Mouse (Mus musculus) left cerebral cortex, postnatal 25 days (tissue): ENCODE measurements around the gene Ppp1r37. TPM values are rescaled to one million over a fixed set of nuclear protein-coding genes. Genes with fewer than 3 reads are reported as not detected.
A peak's percentile ranks its signal among the peaks of the same experiment; 100 is the strongest.
"Not testable (repeated sequence)": the region's sequence is repeated elsewhere in the genome, so short reads cannot be mapped to it uniquely, and the experiment has no call there.

ENCODE experiments used
- DNase-seq, 2 experiments: peaks; one replicate each; pipeline ENCODE4 v3.0.0; 2022; ENCODE audit warnings: low spot score in 2 of 2, mixed read lengths in 1 of 2
- intact Hi-C: fragments of 180-260 bp; cut with DNase I; formaldehyde crosslinking; loops from one replicate; pipeline ENCODE4 v1.15.1; 2025
- total RNA-seq, 2 experiments: library from RNA; stranded (reverse); gene quantifications; 2 replicates each; pipeline ENCODE4 v1.2.3; 2021

The Ppp1r37 gene
- total RNA-seq, 2 experiments from 2014 or later = 122 TPM

DNA sequence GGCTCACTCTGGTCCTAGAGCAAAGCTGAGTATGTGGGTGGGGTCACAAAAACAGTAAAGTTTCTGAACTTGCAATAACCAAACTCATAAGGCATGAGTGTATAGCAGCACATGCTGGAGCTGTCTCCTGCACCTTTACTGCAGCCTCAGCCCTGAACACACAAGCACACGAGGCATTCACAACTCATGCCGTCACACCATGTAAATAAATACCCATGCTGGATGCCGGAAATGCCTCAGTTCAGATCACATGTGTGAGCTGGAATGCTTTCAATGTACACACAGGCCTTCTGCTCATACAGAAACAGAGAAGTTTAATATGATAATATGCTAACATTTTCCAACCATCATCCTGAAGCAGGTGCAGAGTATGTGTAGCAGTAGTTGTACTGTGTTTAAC lies 16.9 kb downstream of the Ppp1r37 start:
- DNase-seq = no peak
- intact Hi-C loops = no loop called here

DNA sequence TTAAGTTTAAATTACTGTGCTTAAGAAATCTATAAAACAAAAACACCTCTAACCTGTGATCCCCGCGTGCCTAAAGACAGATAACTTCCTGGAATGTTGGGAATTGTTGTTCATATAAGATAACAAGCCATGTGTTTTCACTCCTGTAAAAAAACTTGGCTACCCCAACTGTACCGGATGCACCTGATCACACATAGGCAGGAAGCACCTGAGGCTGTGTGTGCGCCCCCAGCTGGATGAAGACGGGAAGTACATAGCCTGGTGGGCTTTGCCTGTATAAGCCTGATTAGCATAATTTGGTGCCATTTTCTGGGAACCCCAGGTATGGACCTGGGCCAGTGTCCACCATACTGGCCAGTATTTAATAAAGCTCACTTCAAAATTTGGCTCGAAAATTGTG lies 19.3 kb downstream of the Ppp1r37 start:
- no peak for DNase-seq
- intact Hi-C loops = no loop called here

DNA sequence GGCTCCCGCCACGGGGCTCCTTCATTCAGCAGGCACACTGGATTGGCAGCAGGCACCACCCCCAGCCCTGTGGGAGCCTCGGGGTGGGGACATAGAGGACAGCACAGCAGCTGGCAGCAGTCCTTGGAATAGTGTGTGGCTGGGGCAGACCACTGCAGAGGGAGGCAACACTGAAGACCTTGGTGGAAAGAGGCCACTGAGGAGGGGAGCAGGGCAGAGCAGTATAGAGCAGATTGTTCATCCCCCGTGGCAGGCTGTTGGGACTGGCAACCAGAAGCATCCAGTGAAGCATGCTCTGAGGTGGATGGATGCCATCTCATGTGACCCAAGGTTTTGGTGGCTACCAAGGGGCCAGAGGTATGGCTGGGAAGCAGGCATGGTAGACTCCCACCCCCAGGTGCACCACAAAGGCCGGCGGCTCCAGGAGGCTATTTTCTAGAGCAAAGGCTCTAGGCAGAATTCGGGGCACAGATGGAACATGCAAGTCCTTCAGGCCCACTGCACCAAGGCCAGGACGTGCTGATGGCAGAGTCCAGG lies 20.7 kb downstream of the Ppp1r37 start:
- DNase-seq = peak in 1 of 2 experiments; percentile 42

DNA sequence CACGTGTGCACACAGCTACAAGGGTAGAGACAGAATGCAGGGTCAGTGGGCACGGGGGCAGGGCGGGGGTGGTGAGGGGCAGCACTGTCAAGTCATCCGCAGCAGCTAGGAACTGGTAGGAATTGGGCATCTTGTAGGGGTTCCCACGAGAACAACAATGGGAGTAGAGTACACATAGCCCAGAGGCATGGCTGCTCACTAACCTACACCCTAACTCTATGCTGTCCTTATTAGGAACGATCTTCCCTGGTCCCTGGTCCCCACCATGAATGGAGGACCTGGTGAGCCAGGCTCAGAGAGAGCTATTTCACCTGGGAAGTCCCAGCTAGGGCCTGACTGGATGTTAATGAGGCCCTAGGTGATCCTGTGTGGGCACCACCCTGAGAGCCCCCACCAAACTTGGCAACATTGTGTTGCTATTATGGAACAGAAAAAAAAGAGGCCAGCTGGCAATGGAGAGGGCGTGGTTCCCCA lies 21.2 kb downstream of the Ppp1r37 start:
- DNase-seq = no peak
- intact Hi-C loops = no loop called here

More for the DNA sequence above, 20.7 kb downstream of the Ppp1r37 start:
- intact Hi-C loops = no loop called here

- DNase-seq = no peak
- intact Hi-C loops = no loop called here
These were observed 21.9 kb downstream of the Ppp1r37 start for GRCm38 (mm10) chr7:19540771-19541566.

- DNase-seq = no peak
- intact Hi-C loops = no loop called here
These were observed 28.2 kb downstream of the Ppp1r37 start for GRCm38 (mm10) chr7:19534676-19535075.

DNA sequence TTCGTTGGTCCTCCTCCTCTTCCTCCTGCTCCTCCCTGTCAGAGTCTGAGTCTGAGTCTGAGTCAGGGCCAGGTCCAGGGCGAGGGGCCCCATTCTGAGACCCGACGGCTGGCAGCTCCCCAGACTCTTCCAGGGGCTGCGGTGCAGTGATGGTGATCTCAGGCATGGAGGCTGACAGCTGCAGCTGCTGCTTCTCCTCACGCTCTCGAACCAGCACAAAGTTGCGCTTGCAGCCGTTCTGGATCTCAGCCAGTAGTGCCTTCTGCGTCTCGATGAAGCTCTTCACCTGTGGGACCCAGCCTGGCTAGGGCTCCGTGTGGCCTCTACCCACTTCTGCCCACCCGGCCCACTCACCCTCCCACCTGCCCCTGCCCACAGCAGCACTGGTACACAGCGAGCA lies 30.6 kb downstream of the Ppp1r37 start:
- no peak for DNase-seq
- intact Hi-C loops = no loop called here

DNA sequence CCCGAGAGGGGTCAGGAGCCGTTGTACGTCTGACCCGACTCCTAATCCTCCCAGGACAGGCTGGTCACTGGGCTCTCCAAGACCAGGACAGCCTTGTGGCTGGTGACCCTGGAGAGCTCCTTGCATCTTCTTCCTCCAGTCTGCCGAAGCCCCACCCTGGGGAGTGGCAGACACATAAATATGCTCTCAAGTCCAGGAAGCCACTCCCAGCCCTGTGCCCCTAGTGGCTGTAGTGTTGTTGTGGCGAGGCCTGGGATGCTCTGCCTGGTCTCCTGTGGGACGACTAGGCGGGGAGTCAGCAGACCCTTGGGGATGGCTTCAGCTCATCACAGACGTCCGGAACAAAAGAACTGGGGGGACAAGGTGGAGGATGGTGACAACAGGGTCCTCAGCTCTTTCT lies 31.8 kb downstream of the Ppp1r37 start:
- intact Hi-C loops = no loop called here
- no peak for DNase-seq

DNA sequence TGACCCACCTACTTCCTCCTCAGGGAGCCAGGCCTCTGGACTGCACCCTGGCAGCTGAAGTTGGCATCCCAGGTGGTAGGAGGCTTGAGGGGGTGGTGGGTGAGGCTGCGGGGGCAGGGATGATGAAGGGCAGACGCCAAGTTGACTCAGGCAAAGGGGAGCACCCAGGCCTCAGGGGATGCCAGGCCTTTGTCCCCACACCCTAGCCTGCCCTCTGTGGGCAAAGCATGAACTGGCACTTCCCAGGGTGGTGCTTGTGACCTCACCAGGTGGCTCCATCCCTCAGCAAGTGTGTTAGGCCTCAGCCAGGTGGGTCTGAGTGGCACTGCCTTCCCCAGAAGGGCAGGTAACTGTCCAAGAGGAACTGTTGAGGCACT lies 37.8 kb downstream of the Ppp1r37 start:
- DNase-seq = no peak
- intact Hi-C loops = no loop called here

GRCm38 (mm10) chr7:19524420-19525104 lies 38.3 kb downstream of the Ppp1r37 start:
- DNase-seq = no peak
- intact Hi-C loops = no loop called here

- DNase-seq = peak; percentile 69 to 70
- intact Hi-C loops = no loop called here
These were observed 39.0 kb downstream of the Ppp1r37 start for GRCm38 (mm10) chr7:19523757-19524419.

GRCm38 (mm10) chr7:19523017-19523756 lies 39.7 kb downstream of the Ppp1r37 start:
- DNase-seq = no peak
- intact Hi-C loops = no loop called here

DNA sequence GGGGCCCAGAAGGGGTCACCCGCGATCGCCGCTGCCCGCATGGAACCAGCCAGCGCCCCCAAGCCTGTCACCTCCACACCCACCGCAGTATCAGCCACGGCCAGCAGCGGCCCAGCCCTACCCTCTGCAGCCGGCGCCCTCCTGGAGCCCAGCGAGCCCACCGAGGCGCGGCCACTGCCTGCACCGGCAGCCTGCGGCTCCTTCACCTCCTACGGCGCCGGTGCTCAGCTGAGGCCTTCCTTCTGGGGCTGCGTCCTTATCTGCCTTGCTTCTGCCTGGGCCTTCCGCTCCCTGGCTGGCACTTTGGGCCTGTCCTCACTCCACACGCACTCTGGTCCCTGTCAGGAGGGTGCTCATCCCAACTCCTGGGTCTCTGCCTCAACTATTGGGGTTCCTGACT lies 42.8 kb downstream of the Ppp1r37 start:
- no peak for DNase-seq
- intact Hi-C loops = no loop called here

GRCm38 (mm10) chr7:19517652-19518365 lies 45.1 kb downstream of the Ppp1r37 start, which contains the start of gene Nkpd1:
TSS of gene Nkpd1 (plus strand) at chr7:19517838.
- intact Hi-C loops = no loop called here
- DNase-seq = no peak

- DNase-seq = no peak
- intact Hi-C loops = no loop called here
These were observed 50.5 kb downstream of the Ppp1r37 start for GRCm38 (mm10) chr7:19512353-19512752.

GRCm38 (mm10) chr7:19511934-19512333 lies 50.9 kb downstream of the Ppp1r37 start:
- DNase-seq, intact Hi-C loops: not testable (repeated sequence)

DNA sequence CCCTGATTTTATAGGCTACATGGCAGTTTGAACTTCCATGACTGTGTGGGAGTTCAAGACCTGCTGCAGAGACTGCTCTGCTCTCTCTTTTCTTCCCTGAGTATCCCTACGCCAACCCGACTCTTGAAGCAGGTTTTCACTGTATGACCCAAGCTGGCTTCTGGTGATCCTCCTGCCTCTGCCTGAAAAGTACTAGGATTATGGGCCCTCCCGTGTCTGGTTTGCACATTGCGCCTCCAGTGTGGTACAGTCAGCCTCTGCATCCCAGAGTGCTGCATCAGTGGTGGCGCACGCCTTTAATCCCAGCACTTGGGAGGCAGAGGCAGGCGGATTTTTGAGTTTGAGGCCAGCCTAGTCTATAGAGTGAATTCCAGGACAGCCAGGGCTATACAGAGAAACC lies 53.1 kb downstream of the Ppp1r37 start:
- no peak for DNase-seq
- intact Hi-C loops = loop anchor here (2.0 kb wide), 1 partner anchor 51 kb away; no protein-coding TSS in a partner anchor

DNA sequence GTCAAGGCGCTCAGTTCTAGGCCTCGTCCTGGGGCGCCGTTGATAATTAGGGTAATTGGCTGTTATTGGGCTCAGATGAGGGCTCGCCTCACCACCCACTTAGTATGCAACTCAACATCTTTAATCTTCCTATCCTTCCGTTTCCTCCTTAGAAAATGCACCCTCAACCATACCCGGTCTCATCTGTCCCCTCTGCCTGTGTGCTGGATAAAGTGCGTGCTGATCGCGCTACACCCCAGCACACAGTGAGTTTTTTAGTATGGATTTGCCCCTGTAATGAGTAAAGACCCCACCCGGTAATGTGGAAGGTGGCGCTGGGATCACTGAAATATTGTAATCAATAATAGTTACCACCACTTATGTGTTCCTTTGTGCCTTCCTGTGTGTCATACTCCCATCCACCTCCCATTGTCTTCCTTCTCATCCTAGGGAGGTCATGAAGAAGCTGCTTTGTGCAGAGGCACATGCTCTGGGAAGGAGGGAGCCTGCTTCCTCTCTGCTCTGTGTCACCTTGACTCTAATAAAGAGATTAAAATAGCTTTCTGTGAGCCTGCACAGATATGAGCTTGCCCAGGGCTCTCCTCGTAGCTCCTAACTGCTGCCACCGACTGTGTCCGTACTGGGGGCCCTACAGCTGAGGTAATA lies 53.8 kb downstream of the Ppp1r37 start:
- intact Hi-C loops = loop anchor here (2.0 kb wide), 1 partner anchor 52 kb away; no protein-coding TSS in a partner anchor
- DNase-seq = no peak
